Mouse (Mus musculus): ENCODE measurements around the gene Pkhd1. TPM values are rescaled to one million over a fixed set of nuclear protein-coding genes. Genes with fewer than 3 reads are reported as not detected.
A peak's percentile ranks its signal among the peaks of the same experiment; 100 is the strongest.

Gene Pkhd1
- not detected in 2 replicates for polyA plus RNA-seq (2014; fragmentation: Nextera tagmentation; extraction: Ambion mirVana)

DNA sequence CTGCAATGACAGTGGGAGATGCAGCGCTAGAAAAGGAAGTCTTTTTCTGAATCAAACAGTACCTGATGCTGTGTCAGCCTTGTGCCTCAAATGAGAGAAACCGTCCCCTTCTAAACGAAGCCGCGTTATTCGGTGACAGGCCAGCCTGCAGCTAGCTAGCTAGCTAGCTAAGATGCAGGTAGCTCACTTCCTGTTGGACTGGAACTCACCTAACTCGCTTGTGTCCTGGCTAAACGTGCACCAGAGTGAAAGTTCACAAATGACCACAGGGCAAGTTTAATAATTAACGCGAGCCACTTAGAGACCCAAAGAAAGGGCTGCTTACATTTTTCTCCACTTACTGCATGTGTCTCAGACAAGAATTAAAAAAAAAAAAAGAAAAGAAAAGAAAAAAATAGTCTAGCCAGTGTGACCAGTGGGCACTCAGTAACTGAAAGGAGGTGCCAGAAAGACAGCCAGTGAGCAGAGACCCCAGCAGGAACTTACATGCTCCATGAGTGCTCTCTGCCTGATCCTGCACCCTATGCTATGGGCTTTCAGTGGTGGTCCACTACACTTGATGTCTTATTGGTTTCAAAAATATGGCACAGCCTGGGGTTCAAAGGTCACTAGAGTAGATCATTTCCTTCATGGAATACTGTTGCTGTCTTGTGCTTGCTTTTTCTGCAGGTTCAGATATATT is at the start of gene Pkhd1:
TSS of gene Pkhd1 (minus strand) at position 216 of the 682 bp plus-strand sequence.
- Histone ChIP-seq H3K4me2 (no peak within 1 kb of the TSS), H3K9me3 (ENCODE audit: control insufficient read depth, low read length) (no peaks in the 10 kb centered on the region), H3K4me3 (ENCODE audit: low read depth, low read length) (no peak within 1 kb of the TSS), H3K27me3 (ENCODE audit: control insufficient read depth, insufficient read depth, low read length) (no peaks in the 10 kb centered on the region), H3K27ac (ENCODE audit: low read depth, low read length) (no peak within 1 kb of the TSS), H3K36me3 (ENCODE audit: control insufficient read depth, insufficient read depth, low read length) (no peaks in the 10 kb centered on the region), H3K9ac (ENCODE audit: low read length) (no peak within 1 kb of the TSS), H3K4me1 (ENCODE audit: control insufficient read depth, insufficient read depth, low read length) (no peaks in the 10 kb centered on the region)
- ATAC-seq (ENCODE audit: low FRiP score) (no peak), DNase-seq (ENCODE audit: low spot score, missing footprints) (no peak)
- WGBS = 76% methylated on average over 10 of the region's 10 CpGs

DNA sequence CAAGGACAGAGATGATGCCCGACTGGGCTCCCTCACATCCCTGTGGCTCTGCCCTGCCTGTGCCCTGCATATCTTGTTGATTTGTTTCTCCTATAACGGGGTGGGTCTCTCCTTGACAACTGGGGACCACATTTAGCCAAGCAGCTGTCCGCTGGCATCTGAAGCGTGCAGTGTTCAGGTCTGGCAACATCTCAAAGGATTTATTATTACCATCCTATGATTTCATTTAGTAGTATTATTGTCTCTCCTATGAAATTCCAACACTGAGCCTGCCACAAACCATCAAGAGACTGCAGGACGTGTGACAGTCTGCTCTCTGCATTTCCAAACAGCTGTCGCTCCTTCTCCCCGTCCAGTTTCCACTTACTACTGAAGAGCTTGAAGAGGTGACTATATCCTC is 49.7 kb upstream of the Pkhd1 start:
- DNase-seq (ENCODE audit: low spot score, missing footprints) = no peak
- WGBS = 90% methylated on average over 7 of the region's 7 CpGs
- Histone ChIP-seq H3K9me3 (ENCODE audit: control insufficient read depth, low read length) (no peaks in the 10 kb centered on the region), H3K27me3 (ENCODE audit: control insufficient read depth, insufficient read depth, low read length) (no peaks in the 10 kb centered on the region), H3K9ac (ENCODE audit: low read length) (no peak overlapping the region), H3K4me2 (no peak overlapping the region), H3K27ac (ENCODE audit: low read depth, low read length) (no peak overlapping the region), H3K4me1 (ENCODE audit: control insufficient read depth, insufficient read depth, low read length) (no peaks in the 10 kb centered on the region), H3K36me3 (ENCODE audit: control insufficient read depth, insufficient read depth, low read length) (no peaks in the 10 kb centered on the region), H3K4me3 (ENCODE audit: low read depth, low read length) (no peak overlapping the region)
- ATAC-seq (ENCODE audit: low FRiP score) = no peak

DNA sequence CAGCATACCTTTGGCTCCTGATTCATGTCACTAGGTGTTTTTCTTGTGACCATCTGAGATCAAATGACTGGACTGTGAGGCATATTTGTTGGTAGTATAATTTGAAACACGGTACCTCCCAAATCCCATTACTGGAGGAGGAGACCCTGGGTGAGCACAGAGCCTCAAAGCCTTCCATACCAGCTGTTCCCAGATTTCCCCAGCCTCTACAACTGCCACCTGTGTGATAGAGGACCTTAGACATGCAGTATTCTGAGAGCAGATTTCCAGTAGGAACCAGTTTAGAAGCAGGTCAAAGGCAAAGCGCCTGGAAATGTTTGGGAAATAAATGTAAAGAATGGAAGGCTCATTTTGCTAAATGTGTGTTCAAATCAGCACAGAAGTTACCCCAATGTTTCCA is 48.4 kb upstream of the Pkhd1 start:
- Histone ChIP-seq H3K27me3 (ENCODE audit: control insufficient read depth, insufficient read depth, low read length) (no peaks in the 10 kb centered on the region), H3K4me3 (ENCODE audit: low read depth, low read length) (no peak overlapping the region), H3K27ac (ENCODE audit: low read depth, low read length) (no peak overlapping the region), H3K9ac (ENCODE audit: low read length) (no peak overlapping the region), H3K9me3 (ENCODE audit: control insufficient read depth, low read length) (no peaks in the 10 kb centered on the region), H3K36me3 (ENCODE audit: control insufficient read depth, insufficient read depth, low read length) (no peaks in the 10 kb centered on the region), H3K4me1 (ENCODE audit: control insufficient read depth, insufficient read depth, low read length) (no peaks in the 10 kb centered on the region), H3K4me2 (no peak overlapping the region)
- ATAC-seq (ENCODE audit: low FRiP score) (no peak), DNase-seq (ENCODE audit: low spot score, missing footprints) (peak; percentile 28)
- 91% methylated on average over 2 of the region's 2 CpGs for WGBS

DNA sequence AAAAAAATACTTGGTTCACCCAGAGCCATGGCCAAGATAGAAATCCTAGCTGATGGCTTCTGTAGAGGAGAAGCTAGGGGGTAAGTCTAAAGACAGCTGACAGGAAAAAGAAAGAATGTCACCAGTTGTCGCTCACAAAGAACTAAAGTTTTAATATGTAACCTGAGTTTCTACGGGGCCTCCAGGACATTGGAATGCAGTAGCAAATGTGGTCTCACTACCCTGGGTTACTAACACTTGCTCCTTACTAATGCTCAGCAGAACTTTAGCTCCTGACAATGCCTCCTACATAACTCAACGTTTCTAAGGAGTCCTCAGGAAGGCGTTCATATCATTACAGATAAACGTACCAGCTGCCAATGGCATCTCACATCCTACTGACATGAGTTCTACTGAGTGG is 37.2 kb upstream of the Pkhd1 start:
- Histone ChIP-seq H3K4me1 (ENCODE audit: control insufficient read depth, insufficient read depth, low read length) (no peaks in the 10 kb centered on the region), H3K4me3 (ENCODE audit: low read depth, low read length) (no peak overlapping the region), H3K27me3 (ENCODE audit: control insufficient read depth, insufficient read depth, low read length) (no peaks in the 10 kb centered on the region), H3K36me3 (ENCODE audit: control insufficient read depth, insufficient read depth, low read length) (no peaks in the 10 kb centered on the region), H3K9ac (ENCODE audit: low read length) (no peak overlapping the region), H3K4me2 (no peak overlapping the region), H3K9me3 (ENCODE audit: control insufficient read depth, low read length) (no peaks in the 10 kb centered on the region), H3K27ac (ENCODE audit: low read depth, low read length) (no peak overlapping the region)
- 82% methylated on average over 5 of the region's 5 CpGs for WGBS
- no peak for DNase-seq (ENCODE audit: low spot score, missing footprints)
- ATAC-seq (ENCODE audit: low FRiP score) = no peak

DNA sequence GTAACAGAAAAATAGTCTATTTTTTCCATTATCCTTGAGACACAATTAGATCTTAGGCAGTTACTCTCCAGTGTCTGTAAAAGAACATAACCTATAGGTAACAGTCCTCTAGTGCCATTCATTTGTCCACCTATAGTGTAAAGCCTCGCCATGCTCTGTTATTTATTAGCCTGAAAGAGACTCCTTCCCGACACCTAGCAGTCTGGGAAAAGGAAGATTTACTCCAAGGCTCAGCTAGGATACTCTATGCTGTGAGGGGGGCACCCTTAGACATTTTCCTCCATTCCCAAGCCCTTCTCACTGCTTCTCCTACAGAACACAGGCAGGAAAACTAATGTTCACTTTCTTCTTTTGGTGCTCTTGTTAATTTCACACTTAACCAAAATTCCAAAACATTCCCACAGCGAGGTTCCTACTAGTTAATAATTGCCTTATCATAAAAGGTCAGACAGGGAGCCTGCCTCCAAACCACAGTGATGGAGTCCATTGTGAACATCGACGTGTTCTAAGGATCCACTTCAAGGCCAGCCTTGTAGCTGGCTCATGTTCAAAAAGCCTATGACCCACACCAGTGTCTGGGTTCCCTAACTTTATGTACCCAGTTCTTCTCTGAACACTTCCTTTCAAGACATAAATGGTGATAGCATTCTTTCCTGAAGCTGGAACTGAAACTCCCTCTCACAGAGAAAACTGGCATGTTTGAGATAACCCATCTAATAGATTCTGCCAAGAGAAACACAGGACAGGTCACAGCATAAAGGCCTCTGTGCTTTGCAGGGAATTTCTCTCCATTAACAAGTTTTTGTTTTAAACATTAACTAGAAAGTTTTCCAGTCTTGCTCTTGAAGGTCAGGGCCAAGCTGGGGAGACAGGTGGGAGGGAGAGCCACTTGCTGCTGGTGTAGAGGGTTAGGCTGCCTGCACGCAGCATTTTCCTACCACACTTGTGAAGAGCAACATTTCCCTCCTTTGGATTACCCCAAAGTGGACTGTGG is 35.9 kb upstream of the Pkhd1 start:
- Histone ChIP-seq H3K9me3 (ENCODE audit: control insufficient read depth, low read length) (no peaks in the 10 kb centered on the region), H3K4me2 (no peak overlapping the region), H3K27ac (ENCODE audit: low read depth, low read length) (no peak overlapping the region), H3K27me3 (ENCODE audit: control insufficient read depth, insufficient read depth, low read length) (no peaks in the 10 kb centered on the region), H3K4me3 (ENCODE audit: low read depth, low read length) (no peak overlapping the region), H3K36me3 (ENCODE audit: control insufficient read depth, insufficient read depth, low read length) (no peaks in the 10 kb centered on the region), H3K9ac (ENCODE audit: low read length) (no peak overlapping the region), H3K4me1 (ENCODE audit: control insufficient read depth, insufficient read depth, low read length) (no peaks in the 10 kb centered on the region)
- DNase-seq (ENCODE audit: low spot score, missing footprints) (no peak), ATAC-seq (ENCODE audit: low FRiP score) (no peak)
- WGBS = 79% methylated on average over 6 of the region's 6 CpGs

DNA sequence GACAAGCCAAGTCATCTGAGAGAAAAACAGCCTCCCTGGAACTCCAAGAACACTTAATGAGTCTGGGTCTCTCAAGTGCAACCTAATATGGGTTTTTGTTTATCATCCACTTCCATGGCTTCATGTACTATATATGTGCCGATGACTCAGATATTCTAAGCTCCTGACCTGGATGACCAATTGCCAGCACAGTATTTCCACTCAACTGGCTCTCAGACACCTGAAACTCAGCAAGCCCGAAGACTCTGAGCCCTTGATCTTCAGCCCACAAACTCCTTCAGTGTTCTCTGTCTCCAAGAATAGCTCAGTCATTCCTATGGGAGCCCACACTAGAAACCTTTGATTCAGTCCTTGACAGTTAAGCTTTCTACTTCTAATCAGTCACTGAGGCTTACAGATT is 17.0 kb upstream of the Pkhd1 start:
- Histone ChIP-seq H3K4me3 (ENCODE audit: low read depth, low read length) (no peak overlapping the region), H3K4me1 (ENCODE audit: control insufficient read depth, insufficient read depth, low read length) (no peaks in the 10 kb centered on the region), H3K27ac (ENCODE audit: low read depth, low read length) (no peak overlapping the region), H3K27me3 (ENCODE audit: control insufficient read depth, insufficient read depth, low read length) (no peaks in the 10 kb centered on the region), H3K9ac (ENCODE audit: low read length) (no peak overlapping the region), H3K9me3 (ENCODE audit: control insufficient read depth, low read length) (no peaks in the 10 kb centered on the region), H3K4me2 (no peak overlapping the region), H3K36me3 (ENCODE audit: control insufficient read depth, insufficient read depth, low read length) (no peaks in the 10 kb centered on the region)
- ATAC-seq (ENCODE audit: low FRiP score) = no peak
- WGBS = 86% methylated on average over 2 of the region's 2 CpGs
- DNase-seq (ENCODE audit: low spot score, missing footprints) = no peak

DNA sequence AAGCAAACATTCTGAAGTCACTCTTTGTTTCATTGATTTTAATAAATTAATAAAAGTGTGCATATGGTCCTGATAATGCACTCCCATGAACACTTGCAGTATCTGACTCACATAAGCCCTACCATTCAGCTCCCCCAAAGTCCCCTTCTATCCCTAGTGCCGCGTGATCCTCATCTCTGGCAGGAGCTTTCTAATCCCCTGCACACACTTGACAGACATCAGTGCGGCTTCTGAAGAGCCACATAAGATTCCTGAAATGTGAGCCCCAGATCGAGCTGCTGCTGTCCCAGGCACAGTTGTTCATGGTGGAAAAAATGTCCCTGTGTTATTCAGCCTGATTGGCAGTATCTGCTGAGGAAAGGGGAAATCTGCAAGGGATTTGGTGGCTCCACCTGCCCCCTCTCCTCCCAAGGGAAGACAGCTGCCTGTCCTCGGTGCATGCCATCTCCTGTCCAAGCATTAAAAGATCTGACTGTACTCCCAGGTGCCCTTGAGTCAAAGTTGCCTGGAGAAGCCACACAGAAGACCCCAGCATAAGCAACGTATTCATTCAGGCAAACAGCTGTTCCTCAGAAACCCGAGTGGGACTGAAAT is 15.5 kb upstream of the Pkhd1 start:
- Histone ChIP-seq H3K4me3 (ENCODE audit: low read depth, low read length) (no peak overlapping the region), H3K9me3 (ENCODE audit: control insufficient read depth, low read length) (no peaks in the 10 kb centered on the region), H3K9ac (ENCODE audit: low read length) (no peak overlapping the region), H3K4me2 (no peak overlapping the region), H3K27me3 (ENCODE audit: control insufficient read depth, insufficient read depth, low read length) (no peaks in the 10 kb centered on the region), H3K36me3 (ENCODE audit: control insufficient read depth, insufficient read depth, low read length) (no peaks in the 10 kb centered on the region), H3K27ac (ENCODE audit: low read depth, low read length) (no peak overlapping the region), H3K4me1 (ENCODE audit: control insufficient read depth, insufficient read depth, low read length) (no peaks in the 10 kb centered on the region)
- DNase-seq (ENCODE audit: low spot score, missing footprints) (no peak), ATAC-seq (ENCODE audit: low FRiP score) (no peak)
- 82% methylated on average over 7 of the region's 7 CpGs for WGBS

DNA sequence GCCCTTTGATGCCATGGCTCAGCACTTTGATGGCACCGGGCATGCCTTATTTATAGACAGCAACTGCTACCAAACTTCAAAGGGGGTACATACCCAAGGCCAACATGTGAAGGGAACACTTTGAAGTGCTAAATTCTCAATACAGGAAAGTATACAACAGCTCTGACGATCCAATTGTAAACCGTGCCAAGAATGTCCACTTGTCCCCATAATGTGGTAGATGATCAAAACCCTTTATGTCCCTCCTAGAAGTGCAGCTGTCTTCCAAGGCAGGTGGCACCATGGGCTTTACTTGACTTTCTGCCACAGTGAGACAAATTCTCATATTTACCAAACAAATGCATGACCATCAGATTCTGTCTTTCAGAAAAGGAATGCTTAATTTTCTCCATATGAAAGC is 6.7 kb upstream of the Pkhd1 start:
- no peak overlapping the region for H3K27ac ChIP-seq (ENCODE audit: low read depth, low read length)
- ATAC-seq (ENCODE audit: low FRiP score) (no peak), DNase-seq (ENCODE audit: low spot score, missing footprints) (no peak)
- H3K9me3 ChIP-seq (ENCODE audit: control insufficient read depth, low read length) = no peaks in the 10 kb centered on the region
- no peaks in the 10 kb centered on the region for H3K36me3 ChIP-seq (ENCODE audit: control insufficient read depth, insufficient read depth, low read length)
- WGBS = 94% methylated on average over 3 of the region's 3 CpGs
- no peaks in the 10 kb centered on the region for H3K4me1 ChIP-seq (ENCODE audit: control insufficient read depth, insufficient read depth, low read length)
- H3K9ac ChIP-seq (ENCODE audit: low read length) = no peak overlapping the region
- H3K4me2 ChIP-seq = no peak overlapping the region
- no peak overlapping the region for H3K4me3 ChIP-seq (ENCODE audit: low read depth, low read length)
- no peaks in the 10 kb centered on the region for H3K27me3 ChIP-seq (ENCODE audit: control insufficient read depth, insufficient read depth, low read length)

DNA sequence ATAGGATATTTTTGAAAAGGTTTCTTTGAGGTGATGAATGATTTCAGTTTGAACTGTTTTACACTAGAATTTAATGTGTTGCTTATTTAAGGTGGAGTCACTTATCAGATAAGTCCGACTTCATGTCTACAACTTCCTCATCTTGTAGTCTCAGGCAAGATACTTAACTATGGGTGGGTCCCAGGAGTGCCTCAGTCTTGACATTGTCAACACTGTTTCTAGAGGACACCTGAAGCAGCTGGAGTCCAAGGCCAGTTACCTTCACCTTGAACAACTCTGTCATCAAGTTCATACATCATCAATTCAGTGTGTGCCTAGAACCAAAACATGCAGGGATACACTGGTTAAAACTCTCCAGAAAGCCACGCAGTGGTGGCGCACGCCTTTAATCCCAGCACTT is 5.5 kb upstream of the Pkhd1 start:
- no peak overlapping the region for H3K27ac ChIP-seq (ENCODE audit: low read depth, low read length)
- no peaks in the 10 kb centered on the region for H3K4me1 ChIP-seq (ENCODE audit: control insufficient read depth, insufficient read depth, low read length)
- H3K36me3 ChIP-seq (ENCODE audit: control insufficient read depth, insufficient read depth, low read length) = no peaks in the 10 kb centered on the region
- 89% methylated on average over 4 of the region's 4 CpGs for WGBS
- ATAC-seq (ENCODE audit: low FRiP score) (no peak), DNase-seq (ENCODE audit: low spot score, missing footprints) (no peak)
- no peak overlapping the region for H3K4me3 ChIP-seq (ENCODE audit: low read depth, low read length)
- no peak overlapping the region for H3K9ac ChIP-seq (ENCODE audit: low read length)
- no peak overlapping the region for H3K4me2 ChIP-seq
- no peaks in the 10 kb centered on the region for H3K9me3 ChIP-seq (ENCODE audit: control insufficient read depth, low read length)
- no peaks in the 10 kb centered on the region for H3K27me3 ChIP-seq (ENCODE audit: control insufficient read depth, insufficient read depth, low read length)

All from midbrain, embryonic 11.5 days (tissue).